Mouse (Mus musculus) mesoderm, embryonic 11.5 days (tissue): ENCODE measurements around the gene Secisbp2.

Experiments
- DNase-seq: peaks from one replicate; pipeline ENCODE4 v3.0.0-alpha.2; 2012; ENCODE audit warnings: low read depth, low spot score

The Secisbp2 gene

DNA sequence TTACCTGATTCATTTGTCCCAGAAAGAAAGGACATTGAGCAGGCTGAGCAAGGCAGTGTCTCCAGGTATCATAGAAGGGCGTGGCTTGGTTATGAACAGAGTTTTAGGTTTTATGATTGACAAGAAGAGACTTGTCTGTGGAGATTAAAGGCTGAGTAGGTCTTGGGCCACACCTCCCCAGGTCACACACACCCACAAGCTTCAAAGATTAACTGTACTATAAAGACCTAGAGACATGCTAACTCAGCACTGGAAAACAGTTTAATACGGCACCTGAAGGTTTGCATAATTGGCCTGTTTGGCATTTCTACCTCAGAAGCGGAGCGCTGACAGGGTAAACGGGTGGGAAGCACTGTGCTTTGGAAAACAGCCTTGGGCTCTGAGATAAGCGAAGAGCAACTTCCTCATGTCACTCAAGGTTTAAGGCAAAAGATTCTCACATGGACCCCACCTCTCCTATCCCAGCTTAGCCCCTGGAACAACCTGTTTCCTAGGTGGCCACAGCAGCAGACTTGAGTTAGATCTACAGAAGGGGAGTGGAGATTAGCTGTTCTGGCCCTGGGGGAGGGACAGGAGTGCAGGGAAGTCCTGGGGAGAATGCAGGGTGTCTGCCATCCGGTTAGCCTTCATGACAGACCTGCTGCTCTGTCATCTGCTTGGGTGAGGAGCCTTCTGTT, 33.9 kb downstream of the Secisbp2 start:
- DNase-seq = no peak

DNA sequence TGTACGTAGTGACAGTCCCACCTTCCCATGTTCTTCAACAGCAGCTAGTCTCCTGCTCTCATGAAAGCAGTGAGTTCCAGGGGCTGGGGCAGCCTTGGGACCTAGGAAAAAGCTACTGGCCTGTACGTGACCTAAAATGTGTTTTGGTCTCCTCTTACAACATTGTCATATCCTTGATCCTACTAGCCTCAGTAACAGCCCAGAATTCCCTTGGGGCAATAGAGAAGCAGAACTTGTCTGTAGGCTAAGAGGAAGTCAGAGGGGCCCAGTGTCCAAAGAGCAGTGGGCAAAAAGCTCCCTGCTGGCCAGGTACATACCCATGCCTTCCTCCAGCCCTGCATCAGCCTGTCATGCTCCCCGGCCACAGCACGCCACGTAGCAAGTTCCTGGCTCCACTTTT, 35.5 kb downstream of the Secisbp2 start:
- no peak for DNase-seq

DNA sequence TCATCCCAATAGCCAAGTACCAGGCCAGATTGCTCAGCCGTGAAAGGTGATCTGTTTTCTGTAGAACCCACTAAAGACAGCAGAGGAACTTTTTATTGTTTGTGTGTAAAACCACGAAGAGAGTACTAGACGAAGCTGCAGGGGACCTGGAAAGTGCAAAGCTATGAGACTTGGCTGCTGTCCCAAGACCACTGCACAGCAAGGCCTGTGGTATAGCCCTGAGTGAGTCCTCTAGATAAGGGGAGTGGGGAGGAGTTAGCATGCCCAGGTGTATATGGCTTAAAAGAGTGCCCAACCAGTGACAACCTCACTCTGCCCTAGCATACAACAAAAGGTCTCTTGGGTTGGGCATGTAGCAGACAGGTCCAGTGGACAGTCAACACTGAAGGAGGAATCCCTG, 37.2 kb downstream of the Secisbp2 start:
- no peak for DNase-seq

DNA sequence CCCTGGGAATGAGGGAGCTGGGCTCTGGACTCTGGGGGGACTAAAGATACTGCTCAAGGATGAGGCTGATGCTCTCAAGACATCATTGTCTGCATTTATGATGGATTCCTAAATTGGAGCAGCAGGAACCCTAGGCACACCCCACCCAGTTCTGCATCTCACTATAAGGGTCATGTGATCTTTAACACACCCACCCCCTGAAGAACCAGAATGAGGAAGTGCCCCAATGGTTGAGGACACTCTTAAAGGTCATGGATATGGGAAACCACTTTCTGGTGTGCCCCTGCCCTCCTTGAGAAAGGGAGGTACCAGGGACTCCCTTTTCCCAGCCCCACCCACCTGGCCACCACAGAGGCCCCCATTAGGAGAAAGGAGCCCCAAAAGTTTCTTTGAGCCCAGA, 45.0 kb downstream of the Secisbp2 start:
- DNase-seq = no peak

DNA sequence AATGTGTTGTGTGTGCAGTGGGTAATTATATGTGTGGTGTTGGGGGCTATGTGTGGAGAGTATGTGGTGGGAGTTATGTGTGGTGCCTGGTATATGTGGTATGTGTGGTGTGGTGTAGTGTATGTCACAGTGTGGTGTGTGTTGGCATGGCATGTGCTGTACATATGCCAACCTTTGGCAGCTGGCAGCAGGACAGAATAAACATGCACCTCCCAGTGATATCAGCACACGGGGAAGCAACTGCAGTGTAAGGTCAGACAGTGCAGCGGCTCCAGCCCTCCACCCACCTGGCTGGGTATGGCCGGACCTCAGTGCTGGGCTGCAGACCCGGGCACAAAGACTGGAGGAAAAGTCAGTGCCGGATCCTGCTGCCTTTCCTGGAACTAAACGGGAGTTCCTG, 46.0 kb downstream of the Secisbp2 start:
- DNase-seq = no peak

DNA sequence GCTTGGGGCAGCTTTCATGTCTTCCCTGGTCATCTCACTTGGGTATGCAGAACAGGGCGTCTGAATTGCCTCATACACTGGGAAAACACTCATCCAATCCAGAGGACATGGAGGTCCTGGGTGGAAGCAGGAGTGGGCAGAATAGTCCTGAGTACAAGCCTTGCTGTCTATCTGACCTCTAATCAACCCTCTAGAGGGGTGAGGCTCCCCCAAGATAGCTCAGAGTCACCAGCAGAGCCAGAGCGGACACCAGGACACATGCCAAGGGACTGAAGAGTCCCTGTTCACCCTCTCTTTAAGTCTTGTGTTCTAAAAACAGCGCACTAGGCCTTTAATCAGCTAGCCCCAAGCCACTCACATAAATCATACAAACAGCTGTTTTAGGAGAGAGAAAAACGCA, 46.4 kb downstream of the Secisbp2 start:
- no peak for DNase-seq

DNA sequence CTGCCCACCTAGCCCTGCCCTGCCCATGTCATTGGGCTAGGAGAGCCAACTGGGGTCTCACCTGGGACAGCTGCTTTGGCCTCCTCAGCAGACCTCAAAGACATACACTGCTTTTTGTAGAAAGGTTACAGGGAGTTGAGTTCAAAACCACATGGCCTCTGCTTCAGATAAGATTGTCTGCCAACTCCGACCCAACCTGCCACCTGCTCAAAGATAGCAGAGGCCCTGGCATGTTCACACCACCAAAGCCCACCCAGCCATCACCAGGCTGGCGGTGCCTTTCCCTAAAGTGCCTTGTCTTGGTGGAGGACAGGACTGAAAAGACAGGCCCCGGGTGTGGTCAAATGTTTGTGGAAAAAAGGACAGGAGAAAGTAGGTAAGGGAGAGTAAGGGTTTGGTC, 46.8 kb downstream of the Secisbp2 start:
- no peak for DNase-seq

DNA sequence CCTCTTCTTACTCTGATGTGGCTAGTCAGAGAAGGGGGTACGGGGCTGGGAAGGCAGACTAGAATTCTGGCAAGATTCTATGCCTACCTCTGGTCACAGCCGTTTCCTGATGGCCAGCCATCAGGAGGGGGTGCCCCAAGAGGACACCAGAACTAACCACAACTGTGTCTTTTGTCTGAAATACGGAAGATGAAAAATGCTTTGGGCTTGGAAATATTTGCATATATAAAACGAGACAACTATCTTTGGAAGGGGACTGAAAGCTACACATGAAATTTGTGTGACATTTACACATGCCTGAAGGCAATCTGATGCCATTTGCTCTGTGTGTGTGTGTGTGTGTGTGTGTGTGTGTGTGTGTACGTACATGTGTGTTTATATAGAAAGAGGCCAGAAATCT, 52.4 kb downstream of the Secisbp2 start:
- DNase-seq = no peak

DNA sequence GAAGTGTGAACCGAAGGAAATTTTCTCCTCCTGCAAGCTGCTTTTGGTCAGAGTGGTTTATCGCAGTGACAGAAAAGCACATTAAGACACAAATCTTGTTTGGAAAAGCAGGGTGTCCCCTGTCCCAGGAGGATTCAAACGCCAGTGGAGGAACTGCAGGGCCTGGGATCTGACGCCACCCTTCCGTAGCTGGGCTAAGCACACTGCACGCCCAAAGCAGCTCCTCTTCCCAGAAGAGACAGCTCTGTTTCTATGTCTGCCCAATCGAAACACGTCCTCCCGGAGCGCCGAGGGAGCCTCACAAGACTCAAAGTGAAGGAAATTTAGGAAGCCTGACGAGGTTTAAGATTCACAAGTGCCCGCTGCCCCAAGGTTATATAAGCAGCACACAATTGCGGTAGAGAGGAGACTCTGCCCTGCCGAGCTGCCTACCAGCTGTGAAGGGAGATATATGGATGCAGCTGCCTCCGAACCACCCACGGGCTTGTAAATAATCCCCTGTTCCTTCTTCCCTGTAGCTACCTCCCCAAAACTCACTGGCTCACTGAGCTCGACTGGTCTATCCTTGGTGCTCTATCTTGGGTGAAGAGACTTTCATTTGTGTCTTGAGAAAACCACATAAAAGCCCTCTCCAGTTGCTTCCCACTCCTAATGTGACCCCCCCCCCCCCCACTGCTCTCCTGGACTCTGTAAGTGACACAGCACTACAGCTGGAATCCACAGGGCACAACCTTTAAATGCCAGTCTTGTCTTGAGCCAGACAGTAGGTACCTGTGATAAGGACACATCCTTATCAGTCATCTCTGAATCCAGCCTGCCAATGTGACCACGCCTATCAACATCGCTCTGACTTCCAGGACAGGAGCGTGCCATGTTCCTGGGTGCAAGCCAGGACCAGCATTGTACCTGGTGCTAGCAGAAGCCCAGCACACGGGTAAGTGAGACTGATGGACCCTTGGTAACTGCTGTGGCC, 54.7 kb downstream of the Secisbp2 start:
- DNase-seq = peak; percentile 37

DNA sequence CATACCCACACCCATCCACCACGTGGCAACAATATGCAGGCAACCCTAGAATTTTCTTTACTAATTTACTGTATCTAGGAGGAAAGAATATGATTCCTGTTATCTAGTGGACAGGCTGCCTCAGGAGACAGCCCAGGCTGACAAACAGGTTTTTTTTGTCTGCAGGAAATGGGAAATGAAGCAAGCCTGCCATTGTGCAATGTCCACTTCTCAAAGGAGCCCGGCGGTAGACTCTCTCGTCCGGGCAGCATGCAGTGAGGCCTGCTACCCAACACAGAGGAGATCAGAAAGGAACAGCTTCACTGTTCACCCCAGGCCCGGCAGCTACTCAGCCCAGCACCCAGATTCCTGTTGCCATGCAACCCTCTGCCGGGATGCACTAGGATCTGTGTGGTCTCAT, 59.2 kb downstream of the Secisbp2 start:
- DNase-seq = no peak

DNA sequence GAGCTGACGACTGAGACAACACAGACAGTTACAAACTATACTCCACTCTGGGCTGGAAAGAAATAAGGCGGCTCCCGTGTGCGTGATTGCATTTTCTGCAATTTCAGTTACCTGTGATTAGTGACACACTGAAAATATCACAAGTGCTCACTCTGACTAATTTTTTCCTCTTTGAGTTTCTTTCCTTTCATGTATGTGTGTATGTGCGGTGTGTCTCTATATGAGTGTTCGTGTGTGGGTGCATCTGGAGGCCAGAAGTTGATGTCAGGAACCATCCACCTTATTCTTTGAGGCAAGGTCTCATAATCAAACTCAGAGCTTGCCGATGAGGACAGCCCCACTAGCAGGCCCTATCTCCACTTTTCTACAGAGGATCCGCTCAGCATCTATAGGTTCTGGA, 60.5 kb downstream of the Secisbp2 start:
- DNase-seq = no peak

DNA sequence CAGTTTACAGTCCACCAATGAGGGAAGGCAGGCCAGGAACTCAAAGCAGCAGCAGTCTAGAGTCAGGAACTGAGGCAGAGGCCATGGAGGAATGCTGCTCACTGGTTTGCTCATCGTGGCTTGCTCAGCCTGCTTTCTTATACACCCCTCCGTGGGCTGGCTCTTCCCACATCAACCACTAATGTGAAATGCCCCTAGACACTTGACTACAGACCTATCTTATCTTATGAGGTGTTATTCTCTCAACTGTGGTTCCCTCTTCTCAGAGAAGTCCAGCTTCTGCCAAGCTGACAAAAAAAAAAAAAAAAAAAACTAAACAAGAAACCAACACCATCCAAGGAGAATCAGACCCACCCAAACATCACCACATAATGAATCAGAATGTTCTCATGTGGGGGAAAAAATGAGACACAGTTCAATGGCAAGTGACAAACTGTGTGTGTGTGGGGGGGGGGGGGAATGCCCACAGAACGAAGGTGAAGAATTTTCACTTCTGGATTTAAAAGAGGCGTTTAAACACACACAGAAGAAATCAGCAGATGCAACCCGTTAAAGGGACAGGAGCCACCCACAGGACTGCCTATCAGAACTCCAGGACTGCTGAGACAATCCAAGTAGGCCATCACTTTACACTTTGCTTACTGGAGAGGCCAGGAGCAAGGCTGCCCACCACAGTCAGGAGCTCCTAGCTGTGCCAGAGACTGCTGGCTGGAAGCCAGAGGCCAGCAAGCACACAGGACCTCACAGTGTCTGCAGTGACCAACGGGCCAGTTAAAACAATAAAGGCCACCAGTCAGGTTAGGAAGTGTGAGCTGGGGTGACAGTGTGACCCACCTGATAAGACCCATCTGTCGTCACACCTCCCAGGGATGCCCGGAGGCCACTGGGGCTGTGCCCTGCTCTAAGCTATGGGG, 65.1 kb downstream of the Secisbp2 start:
- DNase-seq = no peak

DNA sequence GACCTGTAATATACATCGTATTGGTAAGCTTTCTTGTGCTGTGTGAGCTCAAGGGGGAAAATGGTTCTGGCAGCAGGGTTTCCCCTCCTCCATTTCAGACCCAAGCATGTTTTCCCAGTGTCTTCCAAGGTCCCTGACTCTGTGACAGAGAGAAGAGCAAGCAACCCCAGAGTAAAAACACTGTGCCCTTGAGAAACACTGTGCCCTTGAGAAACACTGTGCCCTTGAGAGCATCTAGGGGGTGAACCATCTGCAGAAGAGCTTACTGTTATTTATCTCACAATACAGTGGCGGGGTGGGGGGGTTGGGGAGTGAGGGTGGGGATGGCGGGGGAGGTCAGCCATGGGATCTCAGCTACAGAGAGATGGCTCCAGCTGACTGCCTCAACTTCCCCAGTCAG, 67.8 kb downstream of the Secisbp2 start:
- no peak for DNase-seq

DNA sequence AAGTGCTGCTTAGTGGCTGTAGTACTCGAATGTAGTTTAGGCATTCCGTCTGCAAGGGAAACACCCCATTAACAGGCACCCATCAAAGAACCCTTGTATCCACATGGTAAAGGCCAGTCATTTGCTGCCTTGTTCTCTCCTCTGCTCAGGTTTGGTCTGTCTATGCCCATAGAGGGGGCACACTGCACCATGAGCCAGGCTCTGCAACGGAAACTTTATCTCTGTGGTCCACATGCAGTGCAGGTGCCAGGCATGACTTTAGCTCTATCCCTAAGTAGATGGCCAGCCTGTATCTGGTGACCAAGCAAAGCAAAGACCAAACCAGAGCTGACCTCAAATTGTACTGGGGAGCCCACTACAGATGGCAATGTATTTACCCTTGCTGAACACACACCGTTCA, 69.1 kb downstream of the Secisbp2 start:
- DNase-seq = no peak

DNA sequence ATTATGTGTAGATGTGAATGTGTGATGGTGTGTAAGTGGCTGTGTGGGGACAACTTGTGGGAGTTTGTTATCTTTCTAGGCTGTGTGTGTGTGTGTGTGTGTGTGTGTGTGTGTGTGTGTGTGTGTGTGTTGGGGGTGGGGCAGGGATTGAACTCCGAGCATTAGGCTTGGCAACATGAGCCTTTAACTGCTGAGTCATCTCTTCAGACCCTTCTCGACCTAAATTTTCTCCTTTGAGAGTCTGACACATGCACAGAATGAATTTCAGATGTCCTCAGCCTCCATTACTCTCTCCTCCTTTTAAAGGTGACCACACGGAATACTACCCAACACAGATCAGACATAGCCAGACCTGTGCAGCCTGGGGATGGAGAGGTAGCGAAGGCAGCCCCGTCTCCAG, 71.6 kb downstream of the Secisbp2 start:
- no peak for DNase-seq

DNA sequence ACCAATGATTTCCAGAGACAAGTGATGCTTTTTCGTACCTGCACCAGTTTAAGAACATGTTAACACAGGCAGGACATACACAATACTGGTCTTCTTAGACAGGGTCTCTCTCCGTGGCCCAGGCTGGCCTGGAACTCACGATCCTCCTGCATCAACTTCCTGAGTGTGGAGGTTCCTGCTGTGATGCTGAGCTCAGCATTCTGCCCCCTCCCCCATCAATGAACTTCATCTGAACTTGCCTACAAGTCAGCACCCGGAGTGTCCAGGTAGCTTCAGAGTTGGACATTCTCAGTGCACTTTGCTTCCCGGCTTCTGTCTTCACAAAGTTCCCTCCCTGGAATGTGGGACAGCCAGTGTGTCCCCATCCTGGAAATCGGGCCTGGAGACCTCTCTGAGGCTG, 73.1 kb downstream of the Secisbp2 start:
- no peak for DNase-seq

DNA sequence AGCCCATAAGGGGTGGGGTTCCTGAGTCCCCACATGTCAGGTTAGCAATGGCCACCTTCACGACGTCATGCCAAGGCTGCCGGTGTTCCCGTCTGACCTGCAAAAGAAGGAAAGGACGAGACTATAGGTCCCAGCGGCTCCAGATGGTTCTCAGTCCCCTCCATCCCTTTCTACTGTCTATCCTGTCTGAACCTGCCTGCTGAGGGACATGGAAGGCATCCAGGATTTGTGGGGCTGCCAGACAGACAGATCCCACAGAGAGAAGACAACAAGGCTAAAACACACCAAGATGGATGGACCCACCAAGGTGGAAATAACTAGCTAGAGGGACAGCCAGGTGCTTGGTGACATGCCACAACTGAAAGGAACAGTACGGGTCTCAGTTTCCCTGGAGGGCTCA, 73.9 kb downstream of the Secisbp2 start:
- no peak for DNase-seq

DNA sequence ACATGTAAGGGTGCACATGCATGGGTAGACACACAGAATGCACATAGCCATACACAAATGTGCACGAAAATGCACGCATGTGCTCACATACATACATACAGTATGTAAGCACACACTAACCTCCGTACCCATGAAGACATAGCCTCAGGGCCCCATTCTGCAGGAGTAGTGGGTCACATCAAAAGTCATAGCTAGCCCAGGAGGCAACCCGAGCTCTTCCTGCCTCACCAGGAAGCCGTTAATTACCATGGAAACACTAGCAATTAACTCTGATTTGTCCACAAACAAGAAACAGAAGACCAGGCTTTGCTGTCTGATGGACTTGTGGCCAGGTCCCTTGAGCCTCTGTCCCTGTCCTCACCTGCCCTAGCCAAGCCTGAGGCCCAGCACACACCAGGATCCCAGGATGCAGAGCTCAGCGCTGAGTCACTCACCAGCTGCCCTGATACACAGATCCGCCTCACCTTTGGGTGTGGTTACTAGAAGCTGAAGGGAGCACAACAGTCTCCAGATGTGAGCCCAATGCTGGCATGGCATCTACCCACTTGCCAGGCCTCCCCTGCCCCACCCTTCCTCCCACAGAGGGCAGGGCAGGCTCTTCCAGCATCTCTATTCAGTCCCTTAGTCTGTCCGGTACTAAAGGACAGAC, 74.6 kb downstream of the Secisbp2 start:
- no peak for DNase-seq

DNA sequence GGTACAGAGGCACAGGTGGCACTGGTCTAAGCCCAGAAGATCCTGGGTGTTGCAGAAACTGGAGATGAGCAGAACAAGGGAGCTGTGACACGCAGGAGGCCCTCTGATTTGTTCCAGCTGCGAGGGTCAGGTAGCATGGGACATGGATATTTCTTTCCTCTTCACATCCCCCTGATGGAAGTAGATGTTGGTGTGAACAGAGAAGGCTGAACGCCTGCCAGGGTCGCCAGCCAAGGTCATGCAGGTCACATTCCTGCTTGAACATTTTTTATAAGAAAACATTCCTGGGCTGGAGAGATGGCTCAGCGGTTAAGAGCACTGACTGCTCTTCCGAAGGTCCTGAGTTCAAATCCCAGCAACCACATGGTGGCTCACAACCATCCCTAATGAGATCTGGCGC, 75.9 kb downstream of the Secisbp2 start:
- peak; percentile 64 for DNase-seq

DNA sequence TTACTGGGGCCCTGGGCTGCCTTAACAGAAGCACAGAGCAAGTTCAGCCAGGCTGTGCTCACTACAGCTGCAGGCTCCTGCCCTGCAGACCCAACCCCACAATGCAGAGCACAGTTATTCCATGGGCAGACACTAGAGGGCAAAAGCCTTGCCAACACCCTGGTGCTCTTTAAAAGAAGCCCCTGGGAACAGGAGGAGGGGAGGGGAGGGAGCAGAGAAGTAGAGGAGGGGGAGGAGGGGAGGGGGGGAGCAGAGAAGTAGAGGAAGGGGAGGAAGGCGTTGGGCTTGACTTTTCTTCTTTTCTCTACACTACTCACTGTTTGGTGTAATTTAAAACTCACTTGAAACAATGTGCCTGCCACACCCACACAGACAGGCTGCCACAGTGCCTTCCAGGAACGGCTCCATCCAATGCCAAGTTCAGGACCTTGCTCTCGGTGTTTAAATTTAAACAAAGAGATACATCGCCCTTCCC, 78.4 kb downstream of the Secisbp2 start:
- peak; percentile 73 for DNase-seq

DNA sequence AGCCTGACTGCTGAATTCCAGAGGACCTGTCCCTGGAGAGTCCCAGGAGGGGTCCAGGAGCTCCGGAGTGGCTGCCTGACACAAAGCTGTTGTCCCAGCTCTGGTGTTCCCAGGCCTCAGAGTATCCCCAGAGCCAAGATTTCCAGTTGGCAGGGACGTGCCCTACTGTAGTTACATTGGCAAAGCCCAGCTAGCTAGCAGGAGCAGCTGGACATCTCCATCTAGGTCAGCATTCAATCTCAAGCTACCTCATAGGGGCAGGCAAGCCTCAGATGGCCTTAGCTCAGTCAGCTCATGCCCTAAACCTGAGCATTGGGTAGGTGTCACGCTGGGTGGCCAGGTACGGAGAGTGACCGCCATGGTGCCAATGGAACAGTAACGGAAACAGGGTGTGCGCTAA, 80.0 kb downstream of the Secisbp2 start:
- DNase-seq = no peak
